Mouse (Mus musculus) mouse trophoblast stem cell (cell line): ENCODE measurements around the gene Rxfp4.

Experiments
- in situ Hi-C, 2 experiments: fragments of 300-500 bp; cut with MseI, MboI; formaldehyde crosslinking; loops; 2 replicates in 1 of 2; 3 replicates in 1 of 2; pipeline ENCODE4 v1.15.1; 2025

The Rxfp4 gene

DNA sequence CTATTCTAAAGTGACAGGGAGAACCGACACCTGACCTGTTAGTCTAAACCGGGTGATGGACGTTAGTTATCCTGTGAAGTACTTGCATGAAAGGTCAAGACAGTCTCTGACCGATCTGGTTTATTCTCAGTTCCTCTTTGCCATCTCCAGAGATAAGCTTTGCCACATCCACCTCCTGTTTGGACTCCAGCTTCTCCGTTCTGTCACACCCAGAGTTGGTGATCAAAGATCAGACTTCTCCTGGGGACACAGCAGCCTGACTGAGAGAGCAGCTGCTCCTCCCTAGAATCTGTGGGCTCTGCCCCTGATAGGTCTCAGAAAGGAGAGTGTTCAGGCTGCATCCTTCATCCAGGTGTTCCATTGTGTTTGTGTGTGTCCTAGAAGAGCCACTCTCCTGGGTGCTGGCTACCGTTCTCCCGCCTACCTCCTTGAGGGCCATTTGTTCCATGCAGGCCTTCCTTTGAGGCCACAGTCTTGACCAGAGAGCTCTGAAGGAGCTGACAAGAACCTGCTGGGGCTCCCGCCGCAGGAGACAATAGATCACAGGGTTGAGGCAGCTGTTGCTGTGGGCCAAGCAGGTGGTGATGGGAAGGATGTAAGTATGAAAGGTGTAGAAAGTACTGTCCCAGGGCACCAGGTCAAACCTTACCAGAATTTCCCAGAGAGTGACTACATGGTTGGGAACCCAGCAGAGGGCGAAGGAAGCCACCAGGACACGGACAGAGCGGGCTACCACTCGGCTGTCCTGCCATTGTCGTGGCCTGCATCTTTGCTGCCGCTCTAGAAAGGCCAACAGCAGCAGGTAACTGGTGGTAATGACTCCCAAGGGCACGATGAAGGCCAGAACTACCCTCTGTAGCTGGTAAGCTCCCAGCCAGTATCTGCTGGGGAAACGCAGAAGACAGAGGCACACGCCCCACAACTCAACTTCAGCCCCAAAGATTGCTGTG is 998 bp downstream of the Rxfp4 start:
- in situ Hi-C loops = no loop called here

DNA sequence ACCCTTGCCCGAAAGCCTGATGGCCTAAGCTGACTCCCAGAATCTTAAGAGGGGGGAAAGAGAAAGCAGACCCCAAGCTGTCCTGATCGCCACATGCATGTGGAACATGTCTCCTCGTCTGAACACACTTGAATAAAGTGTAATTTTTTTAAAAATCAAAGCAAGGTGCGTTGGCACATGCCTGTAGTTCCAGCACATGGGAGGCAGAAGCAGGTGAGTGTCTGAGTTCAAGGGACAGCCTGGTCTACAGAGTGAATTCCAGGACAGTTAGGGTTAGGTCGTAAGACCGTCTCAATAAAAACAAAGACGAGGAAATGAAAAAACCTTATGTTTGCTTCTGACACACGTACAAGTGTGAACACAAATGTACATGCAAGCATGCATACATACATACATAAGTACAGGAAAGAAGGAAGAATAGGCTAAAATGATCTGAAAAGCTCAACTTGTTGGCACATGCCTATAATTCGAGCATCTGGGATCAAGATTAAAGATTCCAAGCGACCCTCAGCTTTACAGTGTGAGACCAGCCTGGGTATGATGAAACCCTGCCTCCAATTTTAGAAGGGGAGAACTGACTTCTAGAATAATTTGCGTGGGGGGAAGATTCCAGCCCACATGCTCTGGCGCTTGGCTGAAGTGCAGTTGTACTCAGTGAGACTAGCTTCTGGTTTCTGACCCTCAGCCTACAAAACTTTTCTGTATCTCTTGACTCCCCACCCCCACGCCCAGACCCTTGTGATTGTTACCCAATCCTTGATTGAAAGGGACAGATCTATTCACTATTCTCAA is 2.0 kb downstream of the Rxfp4 start:
- in situ Hi-C loops = no loop called here

DNA sequence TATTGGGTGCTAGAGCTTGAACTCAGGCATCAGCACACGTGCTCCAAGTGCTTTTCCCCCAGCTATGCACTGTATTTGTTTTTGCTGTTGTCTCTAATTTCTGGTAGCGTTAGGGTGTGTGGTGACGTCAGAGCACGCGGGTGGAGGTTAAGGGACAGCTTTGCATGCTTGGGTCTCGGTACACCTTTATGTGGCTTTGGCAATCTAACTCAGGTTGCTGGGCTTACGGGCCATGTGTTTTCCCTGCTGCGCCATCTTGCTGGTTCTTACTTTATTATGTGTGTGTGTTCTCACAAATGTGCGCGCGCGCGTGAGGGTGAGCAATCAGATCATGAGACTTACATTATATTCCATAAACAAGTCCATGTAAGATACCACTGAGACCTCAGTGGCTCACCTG is 3.0 kb downstream of the Rxfp4 start:
- in situ Hi-C loops = no loop called here

DNA sequence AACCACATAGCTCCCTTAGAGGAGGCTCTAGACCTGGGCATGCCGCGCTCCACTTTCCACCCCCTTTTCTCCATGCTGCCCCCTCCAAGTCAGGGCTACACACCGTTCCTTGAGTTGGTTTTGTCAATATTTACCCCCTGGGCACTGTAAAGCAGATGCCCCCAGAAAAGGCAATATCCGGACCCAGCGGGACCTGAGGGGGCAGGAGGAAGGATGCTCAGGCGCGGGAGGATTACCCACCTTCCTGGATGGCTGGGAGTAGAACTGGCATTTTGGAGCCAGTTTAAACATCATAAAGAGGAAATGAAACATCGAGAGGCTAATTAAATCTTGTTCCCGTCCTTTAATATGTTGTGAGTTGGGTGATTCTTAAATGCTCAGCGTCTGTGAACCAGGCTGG is 3.8 kb downstream of the Rxfp4 start:
- in situ Hi-C loops = no loop called here

DNA sequence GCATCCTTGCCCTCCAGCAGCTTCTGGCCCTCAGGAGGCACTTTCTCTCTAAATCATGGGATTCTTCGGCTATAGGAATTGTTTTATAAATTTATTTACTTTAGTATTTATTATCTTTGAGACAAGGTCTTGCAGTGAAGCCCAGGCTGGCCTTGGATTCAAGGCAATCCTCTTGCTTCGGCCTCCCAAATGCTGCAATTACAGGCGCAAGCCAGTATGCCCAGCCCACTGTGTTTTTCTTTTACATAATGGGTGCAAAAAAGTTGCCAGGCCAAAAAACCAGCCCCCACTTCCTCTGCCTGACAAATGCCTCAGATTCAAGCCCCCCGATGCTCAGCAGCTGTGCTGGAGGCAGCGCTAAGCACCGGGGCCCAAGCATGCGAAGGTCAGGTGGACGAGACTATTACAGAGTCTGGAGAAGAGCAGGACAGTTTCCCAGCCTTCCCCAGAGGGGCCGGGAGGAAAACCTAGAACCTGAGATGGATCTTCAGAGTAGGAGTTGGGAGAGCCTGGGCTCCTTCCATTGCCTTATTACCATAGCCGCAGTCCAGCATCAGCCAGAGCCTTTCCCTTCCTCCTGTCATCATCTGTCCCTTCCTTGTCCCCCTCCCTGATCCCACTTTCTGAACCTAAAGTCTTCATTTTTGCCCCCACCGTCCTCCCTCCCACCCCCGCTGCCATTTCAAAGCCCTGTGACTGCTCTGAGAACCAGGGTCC is 4.3 kb downstream of the Rxfp4 start:
- in situ Hi-C loops = no loop called here

DNA sequence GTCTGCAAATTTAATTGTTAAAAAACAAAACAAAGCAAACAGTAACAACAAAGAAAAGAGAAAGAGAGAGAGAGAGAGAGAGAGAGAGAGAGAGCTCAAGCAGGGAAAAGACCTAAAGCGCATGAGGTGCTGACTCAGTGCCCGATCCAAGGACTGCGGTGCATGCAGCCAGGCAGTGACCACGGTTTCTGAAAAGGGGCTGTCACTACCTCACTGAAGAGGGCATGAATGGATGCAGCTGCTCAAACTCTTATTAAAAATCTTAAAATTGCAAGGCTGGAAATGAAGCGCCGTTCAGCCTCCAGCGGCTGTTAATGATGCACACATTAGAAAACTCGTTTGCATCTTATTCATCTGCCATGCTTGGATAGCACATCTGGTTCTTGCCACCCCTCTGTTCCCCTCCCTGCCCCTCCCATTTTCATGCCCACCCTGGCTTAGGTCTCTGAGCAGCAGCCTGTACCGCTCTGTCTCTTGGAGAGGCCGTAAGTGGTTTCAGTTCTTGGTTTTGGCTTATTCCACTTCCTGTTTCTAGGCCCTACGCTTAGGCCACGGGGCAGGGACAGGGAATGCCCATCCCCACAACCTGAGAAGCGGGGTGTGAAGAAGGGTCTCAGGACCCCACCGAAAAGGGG is 5.0 kb downstream of the Rxfp4 start:
- in situ Hi-C loops = no loop called here

DNA sequence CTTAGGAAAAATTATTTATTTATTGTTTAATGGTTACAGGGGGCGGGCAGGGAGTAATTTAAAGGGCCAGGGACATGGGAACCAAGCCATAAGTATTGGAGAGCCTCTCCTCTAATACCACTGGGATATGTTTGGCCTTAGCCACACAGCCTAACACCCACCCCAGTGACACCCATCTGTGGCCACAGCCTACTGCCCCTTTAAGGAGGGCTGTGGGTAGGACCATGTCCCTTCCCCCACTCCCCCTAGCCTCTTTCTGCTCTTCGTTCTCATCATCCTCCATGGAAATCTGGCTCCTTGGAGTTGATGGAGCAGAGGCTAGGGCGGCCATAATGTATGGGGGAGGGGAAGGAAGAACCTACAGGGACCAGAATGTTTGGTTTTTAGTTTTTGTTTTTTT is 5.9 kb downstream of the Rxfp4 start:
- in situ Hi-C loops = no loop called here

DNA sequence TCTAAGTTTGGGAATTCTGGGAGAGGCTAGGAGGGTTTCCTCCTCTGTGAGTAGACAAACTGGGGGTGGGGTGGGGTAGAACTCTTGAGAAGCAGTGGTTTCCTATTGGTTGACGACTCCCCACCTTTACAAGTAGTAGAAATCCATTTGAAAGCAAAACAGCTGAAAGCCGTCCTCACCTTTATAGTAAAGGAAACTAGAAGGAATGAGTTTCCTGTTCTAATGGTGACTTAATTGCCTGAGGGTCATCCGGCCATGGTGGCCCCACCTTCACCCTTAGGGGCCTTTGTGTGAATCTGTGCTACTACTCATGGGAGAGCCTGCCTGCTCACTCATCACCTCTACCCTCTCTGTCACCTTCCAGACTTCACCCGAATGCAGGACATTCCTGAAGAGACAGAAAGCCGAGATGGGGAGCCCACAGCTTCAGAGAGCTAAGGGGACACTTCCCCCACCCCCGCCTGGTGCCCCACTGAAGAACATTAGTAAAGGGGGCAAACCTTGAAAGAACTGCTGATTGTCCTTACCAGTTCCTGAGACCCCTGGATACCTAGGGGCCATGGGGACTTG is 6.4 kb downstream of the Rxfp4 start:
- in situ Hi-C loops = no loop called here

DNA sequence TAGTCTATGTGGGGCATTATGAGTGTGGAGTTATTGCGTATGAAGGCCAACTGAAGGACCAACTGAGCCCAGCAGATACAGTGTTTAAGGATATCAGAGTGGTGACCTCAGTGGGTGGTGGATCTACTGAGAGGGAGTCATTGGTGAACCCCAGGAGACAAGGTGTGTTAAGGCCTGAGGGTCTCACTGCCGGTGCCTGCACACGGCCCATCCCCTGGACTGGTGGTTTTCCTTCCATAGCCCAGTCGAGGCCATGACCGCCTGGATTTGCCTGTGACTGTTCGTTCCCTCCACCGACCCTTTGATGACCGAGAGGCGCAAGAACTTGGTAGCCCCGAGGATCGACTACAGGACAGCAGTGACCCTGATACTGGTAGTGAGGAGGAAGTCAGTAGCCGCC is 7.0 kb downstream of the Rxfp4 start:
- in situ Hi-C loops = no loop called here

DNA sequence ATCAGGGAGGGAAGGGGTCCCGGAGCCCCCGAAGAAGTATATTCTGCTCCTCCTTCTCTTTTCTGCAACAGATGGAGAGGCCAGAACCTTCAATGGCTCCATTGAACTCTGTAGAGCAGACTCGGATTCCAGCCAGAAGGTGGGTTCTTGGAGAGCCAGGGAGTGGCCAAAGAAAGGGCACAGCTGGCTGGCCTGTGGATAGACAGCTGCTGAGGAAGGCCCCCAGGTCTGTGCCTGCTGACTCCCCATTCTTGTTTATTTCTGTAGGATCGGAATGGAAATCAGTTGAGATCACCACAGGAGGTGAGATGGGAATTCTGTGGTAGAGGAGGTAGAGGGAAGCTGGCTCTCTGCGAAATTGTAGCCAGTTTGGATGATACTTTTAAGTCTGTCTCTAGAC is 9.9 kb downstream of the Rxfp4 start:
- in situ Hi-C loops = loop anchor here in 1 of 2 experiments (5.0 kb wide), 1 partner anchor 36 kb away; the partner anchor contains the start of gene Arhgef2

DNA sequence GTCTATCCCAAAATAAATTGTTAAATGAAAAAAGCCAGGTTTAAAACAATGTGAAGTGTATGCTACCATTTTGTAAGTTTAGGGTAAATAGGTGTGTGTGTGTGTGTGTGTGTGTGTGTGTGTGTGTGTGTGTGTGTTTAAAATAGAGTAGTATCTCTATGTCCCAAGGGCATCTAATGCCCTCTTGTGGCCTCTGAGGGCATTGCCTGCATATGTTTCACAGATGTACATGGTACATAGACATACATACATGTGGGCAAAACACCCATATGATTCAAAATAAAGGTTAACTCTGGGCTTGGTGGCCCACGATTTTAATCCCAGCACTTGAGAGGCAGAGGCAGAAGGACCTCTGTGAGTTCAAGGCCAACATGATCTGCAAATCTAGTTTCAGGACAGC is 12.3 kb downstream of the Rxfp4 start:
- in situ Hi-C loops = loop anchor here in 1 of 2 experiments (5.0 kb wide), 1 partner anchor 33 kb away; the partner anchor contains the start of gene Arhgef2

DNA sequence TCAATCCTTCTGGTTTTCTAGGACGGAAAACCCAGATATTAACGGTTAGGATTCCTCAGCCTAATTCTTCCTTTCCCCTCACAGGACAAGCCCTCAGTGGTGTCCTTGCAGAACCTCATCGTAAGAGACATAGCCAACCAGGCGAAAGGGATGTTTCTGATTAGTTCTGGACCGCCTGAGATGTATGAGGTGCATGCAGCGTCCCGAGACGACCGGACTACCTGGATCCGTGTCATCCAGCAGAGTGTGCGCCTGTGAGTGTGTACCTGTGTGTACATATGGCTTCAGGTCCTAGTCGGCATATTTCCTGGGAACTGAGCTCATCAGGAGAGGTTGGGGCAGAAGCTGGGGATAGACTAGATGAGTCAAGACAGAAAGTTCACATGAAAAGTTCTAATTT is 13.7 kb downstream of the Rxfp4 start:
- in situ Hi-C loops = no loop called here

DNA sequence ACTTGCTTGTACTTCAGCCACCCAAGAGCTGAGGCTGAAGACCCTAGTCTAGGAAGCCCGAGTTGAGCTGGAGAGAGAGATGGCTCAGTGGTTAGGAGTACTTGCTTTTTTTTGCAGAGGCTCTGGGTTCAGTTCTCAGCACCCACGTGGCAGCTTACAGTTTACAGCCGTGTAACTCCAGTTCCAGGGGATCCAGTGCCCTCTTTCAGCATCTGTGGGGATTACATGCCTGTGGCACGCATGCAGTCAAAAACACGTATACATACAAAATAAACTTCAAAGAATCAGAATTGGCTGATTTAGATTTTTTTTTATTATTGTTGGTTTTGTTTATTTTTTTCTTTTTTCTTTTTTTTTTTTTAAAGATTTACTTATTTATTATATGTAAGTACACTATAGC is 15.8 kb downstream of the Rxfp4 start:
- in situ Hi-C loops = no loop called here

DNA sequence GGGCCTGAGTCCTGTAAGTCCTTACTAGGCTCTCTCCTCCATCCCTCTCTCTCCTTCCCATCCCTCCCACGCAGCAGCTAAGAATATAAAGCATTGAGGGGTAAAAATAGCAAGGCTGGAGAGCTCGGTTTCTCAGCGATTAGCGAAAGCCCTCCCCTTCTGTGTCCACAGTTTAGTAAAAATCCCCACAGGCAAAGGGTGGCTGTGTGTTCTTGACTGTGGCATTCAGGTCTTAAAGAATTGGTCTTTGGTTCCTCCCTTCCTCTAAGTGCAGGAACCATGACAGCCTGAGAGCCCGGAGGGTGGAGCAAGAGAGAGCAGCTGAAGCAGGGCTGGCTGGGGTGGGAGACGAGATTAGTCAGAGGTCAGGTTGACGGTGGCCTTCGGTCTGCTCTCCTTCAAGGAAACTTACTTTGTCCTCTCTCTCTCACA is 16.4 kb downstream of the Rxfp4 start:
- in situ Hi-C loops = no loop called here

DNA sequence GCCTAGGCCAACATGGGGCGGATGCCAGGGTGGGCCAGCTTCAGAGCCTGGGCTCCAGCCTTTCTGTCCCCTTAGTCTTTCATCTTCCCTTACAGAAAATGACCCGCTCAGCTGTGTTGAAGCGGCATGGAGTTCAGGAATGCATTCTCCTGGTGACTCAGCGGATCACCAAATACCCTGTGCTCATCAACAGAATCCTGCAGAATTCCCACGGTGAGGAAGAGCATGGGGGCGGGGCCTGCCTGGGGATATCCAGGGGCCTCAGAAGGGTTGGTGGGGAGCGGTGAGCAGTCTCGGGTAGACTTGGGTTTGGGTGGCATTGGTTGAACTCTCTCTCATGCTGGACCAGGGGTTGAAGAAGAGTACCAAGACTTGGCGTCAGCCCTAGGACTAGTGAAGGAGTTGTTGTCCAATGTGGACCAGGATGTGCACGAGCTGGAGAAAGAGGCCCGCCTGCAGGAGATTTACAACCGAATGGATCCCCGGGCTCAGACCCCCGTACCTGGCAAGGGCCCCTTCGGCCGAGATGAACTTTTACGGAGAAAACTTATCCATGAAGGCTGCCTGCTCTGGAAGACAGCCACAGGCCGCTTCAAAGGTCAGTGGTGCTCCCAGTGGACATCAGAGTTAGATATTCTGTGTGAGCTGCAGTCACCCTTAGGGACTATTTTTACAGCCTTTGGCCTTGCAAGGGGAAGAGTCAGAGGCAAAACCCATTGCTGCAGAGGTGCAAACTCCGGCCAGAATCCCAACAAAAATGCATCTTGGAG is 17.3 kb downstream of the Rxfp4 start:
- in situ Hi-C loops = no loop called here

DNA sequence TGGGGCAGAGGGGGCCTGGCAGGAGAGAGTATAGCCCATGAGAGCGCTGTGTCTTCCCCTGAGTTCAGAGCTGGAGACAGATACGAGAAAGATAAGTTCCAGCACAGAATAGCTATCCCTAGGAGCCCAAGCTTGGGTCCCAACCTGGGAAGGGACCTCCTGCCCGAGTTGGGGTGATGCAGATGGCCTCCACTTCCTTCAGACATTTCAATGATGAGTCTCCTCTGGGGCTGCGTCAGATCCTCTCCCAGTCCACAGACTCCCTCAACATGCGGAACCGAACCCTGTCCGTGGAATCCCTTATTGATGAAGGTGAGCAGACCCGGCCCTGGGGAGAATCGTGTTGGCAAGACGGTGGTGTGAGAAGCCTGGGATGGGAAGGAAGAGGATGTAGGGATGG is 19.9 kb downstream of the Rxfp4 start:
- in situ Hi-C loops = no loop called here

DNA sequence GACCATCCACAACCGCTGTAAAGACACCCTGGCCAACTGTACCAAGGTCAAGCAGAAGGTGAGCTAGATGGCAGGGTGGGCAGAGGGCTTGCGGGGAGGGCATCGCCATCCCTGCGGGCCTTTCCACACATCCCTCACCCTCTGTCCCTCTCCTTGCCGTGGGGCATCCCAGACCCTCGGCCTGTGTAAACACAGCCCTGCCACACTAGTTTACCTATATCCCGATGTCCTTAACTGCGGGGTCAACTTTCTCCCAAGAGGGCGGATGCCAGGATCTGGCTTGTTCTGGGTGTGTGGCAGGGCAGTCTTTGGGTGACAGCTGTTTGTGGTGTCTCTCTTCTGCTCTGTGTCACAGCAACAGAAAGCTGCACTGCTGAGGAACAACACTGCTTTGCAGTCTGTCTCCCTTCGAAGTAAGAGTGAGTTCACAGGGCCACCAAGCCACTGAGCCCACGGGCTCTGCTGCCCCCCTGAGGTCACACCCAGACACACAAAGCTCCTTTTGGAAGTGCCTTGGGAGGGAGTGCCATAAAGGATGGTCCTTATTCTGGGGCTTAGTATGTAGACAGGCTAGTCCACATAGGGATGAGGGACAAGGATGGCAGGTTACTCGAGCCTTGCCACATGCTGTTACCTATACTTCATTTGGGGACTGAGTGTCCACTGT is 20.9 kb downstream of the Rxfp4 start:
- in situ Hi-C loops = no loop called here

DNA sequence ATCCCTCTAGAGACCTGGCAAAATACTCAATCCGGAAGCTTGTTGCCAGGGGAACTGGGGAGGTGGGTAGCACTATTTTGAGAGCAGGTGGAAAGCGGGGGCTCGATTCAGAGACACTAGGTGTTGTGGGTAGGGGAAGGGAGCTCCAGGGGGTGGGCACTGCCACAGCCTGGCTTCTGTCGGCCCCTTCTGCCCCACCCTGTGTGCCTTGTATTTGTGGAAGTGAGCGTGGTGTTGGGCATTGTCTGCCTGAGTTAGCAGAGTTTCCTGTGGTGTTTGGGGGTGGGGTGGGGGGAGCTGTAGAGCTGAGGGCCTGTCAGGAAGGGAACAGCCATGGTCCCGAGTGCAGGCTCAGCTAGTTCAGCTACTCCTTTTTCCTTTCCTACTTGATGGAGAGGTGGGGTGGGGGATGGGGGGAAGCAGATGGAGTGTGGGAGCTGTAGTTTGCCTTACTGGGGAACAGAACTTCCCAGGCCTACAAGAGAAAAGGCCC is 22.0 kb downstream of the Rxfp4 start:
- in situ Hi-C loops = no loop called here

DNA sequence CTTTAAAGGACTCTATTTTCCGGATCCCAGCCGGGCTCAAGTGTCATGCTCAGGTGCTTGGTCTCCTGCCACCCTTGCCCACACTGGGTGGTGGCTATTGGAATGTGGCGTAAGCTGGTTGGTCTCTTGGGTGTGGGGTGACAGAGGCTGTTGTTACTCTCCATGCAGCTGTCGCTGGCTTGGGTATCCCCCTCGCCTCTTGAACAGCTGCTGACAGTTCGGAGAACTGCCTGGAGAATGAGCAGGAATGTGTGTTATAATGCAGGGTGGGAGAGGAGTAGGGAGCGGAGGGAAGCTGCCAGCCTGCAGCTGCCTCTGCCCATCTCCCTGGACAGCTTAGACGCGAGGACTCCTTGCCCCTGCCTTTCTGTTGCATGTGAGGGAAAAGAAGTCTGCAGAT is 22.9 kb downstream of the Rxfp4 start:
- in situ Hi-C loops = no loop called here

DNA sequence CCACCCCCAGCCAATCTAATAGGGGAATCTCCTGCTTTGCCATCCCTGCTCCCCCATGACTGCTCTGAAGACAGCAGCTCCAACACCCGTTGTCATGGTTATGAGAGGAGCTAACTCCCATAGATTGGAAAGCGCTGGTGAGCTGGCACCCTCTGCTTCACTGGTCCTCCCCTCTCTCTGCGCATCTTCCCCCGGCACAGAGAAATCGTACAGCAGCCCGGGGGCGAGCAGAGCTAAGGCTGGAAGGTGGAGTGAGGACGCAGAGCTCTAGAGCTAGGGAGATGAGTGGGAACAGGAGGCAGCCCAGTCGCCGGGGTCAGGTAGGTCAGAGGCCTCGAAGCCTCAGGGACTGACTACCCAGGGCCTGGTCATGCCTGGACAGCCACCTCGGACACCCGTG is 23.7 kb downstream of the Rxfp4 start:
- in situ Hi-C loops = no loop called here
